Mouse (Mus musculus) neural tube, embryonic 13.5 days (tissue): ENCODE measurements around the gene Raly. TPM values are rescaled to one million over a fixed set of nuclear protein-coding genes. Genes with fewer than 3 reads are reported as not detected.

Source experiments
- ATAC-seq: fragments of 200-750 bp; cut with Nextera tagmentation; 2 replicates; pipeline ENCODE4 v1.8.0; 2017; ENCODE audit warnings: low read depth, mild to moderate bottlenecking, moderate TSS enrichment, moderate library complexity
- H3K27ac ChIP-seq: fragments of 300-500 bp; sonication (generic); replicated peaks from 2 replicates; pipeline ENCODE4 v1.5.1; 2015; ENCODE audit warnings: moderate library complexity, mild to moderate bottlenecking, inconsistent platforms
- H3K27me3 ChIP-seq: fragments of 300-500 bp; sonication (generic); 2 replicates; pipeline ENCODE4 v1.6.1; 2015; ENCODE audit warnings: mild to moderate bottlenecking, inconsistent platforms
- H3K36me3 ChIP-seq: fragments of 300-500 bp; sonication (generic); 2 replicates; pipeline ENCODE4 v1.6.1; 2015; ENCODE audit warnings: mild to moderate bottlenecking, inconsistent platforms
- H3K4me1 ChIP-seq: fragments of 300-500 bp; sonication (generic); replicated peaks from 2 replicates; pipeline ENCODE4 v1.6.1; 2015; ENCODE audit warnings: inconsistent platforms
- H3K4me2 ChIP-seq: fragments of 300-500 bp; sonication (generic); 2 replicates; pipeline ENCODE4 v1.6.1; 2015; ENCODE audit warnings: inconsistent platforms, mild to moderate bottlenecking, moderate library complexity
- H3K4me3 ChIP-seq: fragments of 300-500 bp; sonication (generic); 2 replicates; pipeline ENCODE4 v1.5.1; 2015; ENCODE audit warnings: mild to moderate bottlenecking, inconsistent platforms
- H3K9ac ChIP-seq: fragments of 300-500 bp; sonication (generic); 2 replicates; pipeline ENCODE4 v1.6.1; 2015; ENCODE audit warnings: moderate library complexity, mild to moderate bottlenecking, inconsistent platforms
- H3K9me3 ChIP-seq: fragments of 300-500 bp; sonication (generic); 2 replicates; pipeline ENCODE4 v1.6.1; 2016; ENCODE audit warnings: inconsistent platforms
- WGBS: fragments of 180-500 bp; shearing (Covaris S2); methylation state at CpG from one replicate; pipeline ENCODE4 v1.1.7; 2015; 5-methylcytosine and 5-hydroxymethylcytosine counted together
- polyA plus RNA-seq: library from polyadenylated mRNA; unstranded; fragments of >200 nt; fragmentation: Nextera tagmentation; extraction: Ambion mirVana; gene quantifications from 2 replicates; pipeline ENCODE4 v1.2.1, GENCODE M21; 2015

Raly gene
- polyA plus RNA-seq, 1 experiment from 2014 or later, result 27.0 TPM

GRCm38 (mm10) chr2:154786776-154787175 is 4.1 kb upstream of the Raly start:
- Histone ChIP-seq H3K4me3 (no peak overlapping the region), H3K4me2 (no peak overlapping the region), H3K9ac (no peak overlapping the region), H3K4me1 (peaks cover 29% of the 10 kb centered on the region), H3K27ac (no peak overlapping the region), H3K36me3 (no peaks in the 10 kb centered on the region), H3K9me3 (no peaks in the 10 kb centered on the region), H3K27me3 (no peaks in the 10 kb centered on the region)
- ATAC-seq, result no peak
- 80% methylated on average over 11 of the region's 11 CpGs for WGBS

DNA sequence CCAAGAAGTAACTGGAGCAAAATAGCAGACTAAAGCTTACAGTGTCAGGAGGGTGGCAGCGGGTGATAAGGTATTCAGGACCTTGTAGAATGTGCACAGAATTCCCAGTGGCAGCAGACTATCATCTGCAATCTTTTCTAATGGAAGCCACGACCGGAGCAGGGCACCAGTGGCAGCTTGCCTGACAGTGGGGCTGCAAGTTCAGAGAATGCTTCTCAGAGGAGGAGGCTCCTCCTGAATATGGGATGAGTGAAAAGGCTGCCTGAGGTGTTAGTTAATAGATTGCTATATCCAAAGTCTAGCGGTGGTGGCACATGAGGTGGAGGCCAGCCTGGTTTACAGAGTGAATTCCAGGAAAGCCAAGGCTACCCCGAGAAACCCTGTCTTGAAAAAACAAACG is 1.5 kb upstream of the Raly start:
- H3K36me3 ChIP-seq, result no peaks in the 10 kb centered on the region
- WGBS, result 74% methylated on average over 6 of the region's 6 CpGs
- peaks cover 40% of the 10 kb centered on the region for H3K4me1 ChIP-seq
- H3K27me3 ChIP-seq, result no peaks in the 10 kb centered on the region
- ATAC-seq, result no peak
- no peak overlapping the region for H3K4me2 ChIP-seq
- H3K9ac ChIP-seq, result no peak overlapping the region
- no peak overlapping the region for H3K4me3 ChIP-seq
- H3K9me3 ChIP-seq, result no peaks in the 10 kb centered on the region
- H3K27ac ChIP-seq, result no peak overlapping the region

- H3K4me2 ChIP-seq, result peak overlapping the region; percentile 98
- WGBS, result 5% methylated on average over 14 of the region's 14 CpGs
- no peaks in the 10 kb centered on the region for H3K27me3 ChIP-seq
- peak overlapping the region; percentile 47 for H3K9ac ChIP-seq
- peak overlapping the region; percentile 98 for H3K4me3 ChIP-seq
- H3K36me3 ChIP-seq, result no peaks in the 10 kb centered on the region
- ATAC-seq, result no peak
- peak overlapping the region; percentile 99 for H3K27ac ChIP-seq
- H3K4me1 ChIP-seq, result peaks cover 44% of the 10 kb centered on the region
- H3K9me3 ChIP-seq, result no peaks in the 10 kb centered on the region
Measured at GRCm38 (mm10) chr2:154789977-154790655, 780 bp upstream of the Raly start.

DNA sequence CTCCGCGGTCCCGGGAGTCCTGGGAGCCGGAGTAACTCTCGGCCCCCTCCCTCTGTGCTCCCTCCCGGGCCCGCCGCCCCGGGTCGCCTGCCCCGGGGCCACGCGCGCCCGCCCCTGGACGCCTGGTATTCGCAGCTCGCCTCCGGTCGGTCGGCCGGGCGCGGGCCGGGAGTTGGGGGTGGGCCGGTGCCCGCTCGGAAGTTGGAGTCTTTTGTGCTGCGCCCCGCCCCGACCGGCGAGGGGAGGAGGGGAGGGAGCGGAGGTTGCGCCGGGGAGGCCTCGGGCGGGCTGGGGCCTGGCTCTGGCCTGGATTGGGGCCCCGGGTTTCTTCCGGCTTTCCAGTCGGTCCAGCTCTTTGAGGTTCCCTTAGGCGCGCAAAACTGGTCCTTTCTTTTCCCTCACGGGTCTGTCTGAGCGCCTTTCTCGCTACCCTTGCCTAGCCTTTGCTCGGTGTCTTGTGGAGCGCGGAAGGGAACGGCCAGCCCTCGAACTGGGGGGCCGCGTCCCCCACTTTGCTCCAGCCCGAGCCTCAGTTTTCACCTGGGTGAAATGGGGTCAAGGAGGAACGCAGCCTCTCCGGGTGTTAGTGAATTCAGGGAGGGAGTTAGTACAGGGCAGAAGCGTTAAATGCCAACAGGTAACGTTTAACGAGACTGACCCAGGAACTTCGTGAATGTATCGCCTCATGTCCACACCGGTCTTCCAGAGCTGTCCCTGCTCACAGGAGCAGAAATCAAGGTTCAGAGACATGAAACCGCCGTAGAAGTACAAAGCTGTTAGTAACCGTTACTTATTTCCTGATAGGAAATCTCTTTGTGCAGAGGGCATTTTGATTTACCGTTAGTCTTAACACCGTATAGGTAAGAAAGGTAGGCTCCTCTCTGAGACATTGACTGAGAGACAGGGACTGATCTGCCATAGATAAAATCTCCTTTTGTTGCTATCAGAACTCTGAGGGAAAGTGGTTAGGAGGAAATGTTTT is 1.1 kb downstream of the Raly start:
- no peaks in the 10 kb centered on the region for H3K27me3 ChIP-seq
- H3K36me3 ChIP-seq, result no peaks in the 10 kb centered on the region
- peak overlapping the region; percentile 94 for H3K9ac ChIP-seq
- peak overlapping the region; percentile 99 for H3K27ac ChIP-seq
- peak overlapping the region; percentile 98 for H3K4me3 ChIP-seq
- H3K4me1 ChIP-seq, result peaks cover 38% of the 10 kb centered on the region
- no peaks in the 10 kb centered on the region for H3K9me3 ChIP-seq
- peak; percentile 34 for ATAC-seq
- H3K4me2 ChIP-seq, result peak overlapping the region; percentile 98
- WGBS, result 2% methylated on average over 64 of the region's 67 CpGs

- no peaks in the 10 kb centered on the region for H3K9me3 ChIP-seq
- no peaks in the 10 kb centered on the region for H3K27me3 ChIP-seq
- no peak overlapping the region for H3K4me2 ChIP-seq
- H3K36me3 ChIP-seq, result no peaks in the 10 kb centered on the region
- no peak overlapping the region for H3K9ac ChIP-seq
- no peak overlapping the region for H3K4me3 ChIP-seq
- no peak for ATAC-seq
- WGBS, result 78% methylated on average over 1 of the region's 1 CpGs
- H3K27ac ChIP-seq, result no peak overlapping the region
- peaks cover 9% of the 10 kb centered on the region for H3K4me1 ChIP-seq
Measured at GRCm38 (mm10) chr2:154803372-154803771, 12.5 kb downstream of the Raly start.

DNA sequence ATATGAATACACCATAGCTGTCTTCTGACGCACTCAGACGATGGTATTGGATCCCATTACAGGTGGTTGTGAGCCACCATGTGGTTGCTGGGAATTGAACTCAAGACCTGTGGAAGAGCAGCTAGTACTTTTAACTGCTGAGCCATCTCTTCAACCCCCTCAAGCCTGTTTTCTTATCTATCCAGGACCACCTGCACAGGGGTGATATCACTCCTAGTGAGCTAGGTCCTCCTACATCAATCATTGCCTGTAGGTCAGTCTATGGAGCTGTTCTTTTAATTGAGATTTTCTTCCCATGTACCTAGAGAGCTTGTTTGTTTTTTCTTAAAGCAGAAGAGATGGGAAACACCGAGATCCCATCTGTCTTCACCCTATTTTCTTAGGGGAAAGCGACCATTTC is 12.9 kb downstream of the Raly start:
- no peak overlapping the region for H3K9ac ChIP-seq
- no peak overlapping the region for H3K4me3 ChIP-seq
- peak overlapping the region; percentile 18; the same call in 1 of the 2 replicates for H3K27ac ChIP-seq
- WGBS, result 65% methylated on average over 4 of the region's 4 CpGs
- no peak for ATAC-seq
- no peak overlapping the region for H3K4me2 ChIP-seq
- H3K4me1 ChIP-seq, result peaks cover 13% of the 10 kb centered on the region
- no peaks in the 10 kb centered on the region for H3K27me3 ChIP-seq
- H3K36me3 ChIP-seq, result no peaks in the 10 kb centered on the region
- H3K9me3 ChIP-seq, result no peaks in the 10 kb centered on the region

DNA sequence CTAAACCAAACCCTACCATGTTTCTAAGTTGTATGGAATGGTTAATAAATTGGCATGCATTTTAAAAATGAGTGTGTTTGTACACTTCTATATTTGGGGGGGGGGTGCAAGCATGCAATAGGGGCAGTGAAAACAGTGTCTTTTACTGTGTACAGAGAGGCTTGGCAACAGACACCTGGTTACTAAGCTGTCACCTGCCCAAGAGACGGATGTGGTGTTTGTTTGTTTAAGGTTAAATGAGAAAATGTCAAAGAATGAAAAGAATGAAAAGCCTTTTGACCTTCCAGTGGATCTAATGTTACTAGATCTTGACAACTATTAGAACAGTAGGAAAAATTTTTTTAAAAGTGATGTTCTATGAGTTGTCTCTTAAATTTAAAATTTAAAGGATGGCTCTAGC is 16.8 kb downstream of the Raly start:
- no peaks in the 10 kb centered on the region for H3K9me3 ChIP-seq
- no peak overlapping the region for H3K4me2 ChIP-seq
- no peaks in the 10 kb centered on the region for H3K27me3 ChIP-seq
- ATAC-seq, result no peak
- 84% methylated on average over 1 of the region's 1 CpGs for WGBS
- no peak overlapping the region for H3K9ac ChIP-seq
- no peaks in the 10 kb centered on the region for H3K36me3 ChIP-seq
- H3K4me1 ChIP-seq, result peaks cover 23% of the 10 kb centered on the region
- H3K4me3 ChIP-seq, result no peak overlapping the region
- H3K27ac ChIP-seq, result no peak overlapping the region

- Histone ChIP-seq H3K9ac (no peak overlapping the region), H3K36me3 (no peaks in the 10 kb centered on the region), H3K27ac (no peak overlapping the region), H3K4me1 (peaks cover 18% of the 10 kb centered on the region; the same call in 1 of the 2 replicates), H3K9me3 (no peaks in the 10 kb centered on the region), H3K27me3 (no peaks in the 10 kb centered on the region), H3K4me3 (no peak overlapping the region), H3K4me2 (no peak overlapping the region)
- ATAC-seq, result no peak
- WGBS, result 92% methylated on average over 1 of the region's 1 CpGs
Measured at GRCm38 (mm10) chr2:154809107-154809762, 18.3 kb downstream of the Raly start.

DNA sequence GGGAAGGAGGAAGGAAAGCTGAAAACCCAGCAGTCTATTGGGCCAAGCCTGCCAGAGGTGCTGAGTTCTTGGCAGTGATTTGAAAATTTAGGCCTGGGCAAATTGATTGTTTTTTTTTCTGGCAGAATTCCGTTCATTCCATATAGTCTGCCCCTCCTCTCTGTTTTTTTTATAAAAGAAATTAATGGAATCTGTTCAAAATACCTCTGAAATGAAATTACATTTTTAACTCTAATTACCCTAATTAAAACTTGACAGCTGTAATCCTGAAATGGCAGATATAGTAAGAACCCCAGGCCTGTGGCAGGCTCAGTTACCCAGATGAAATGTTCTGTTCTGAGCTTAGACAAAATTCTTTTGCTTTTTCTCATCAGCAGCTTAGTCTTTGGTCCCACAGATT is 19.9 kb downstream of the Raly start:
- H3K36me3 ChIP-seq, result no peaks in the 10 kb centered on the region
- no peak overlapping the region for H3K9ac ChIP-seq
- H3K4me2 ChIP-seq, result no peak overlapping the region
- no peak for ATAC-seq
- H3K4me3 ChIP-seq, result no peak overlapping the region
- H3K9me3 ChIP-seq, result no peaks in the 10 kb centered on the region
- no peak overlapping the region for H3K27ac ChIP-seq
- H3K27me3 ChIP-seq, result no peaks in the 10 kb centered on the region
- H3K4me1 ChIP-seq, result 0 out of 2 replicates have a peak, but pooled peaks cover 15% of the 10 kb centered on the region
- WGBS, result 79% methylated on average over 1 of the region's 1 CpGs

DNA sequence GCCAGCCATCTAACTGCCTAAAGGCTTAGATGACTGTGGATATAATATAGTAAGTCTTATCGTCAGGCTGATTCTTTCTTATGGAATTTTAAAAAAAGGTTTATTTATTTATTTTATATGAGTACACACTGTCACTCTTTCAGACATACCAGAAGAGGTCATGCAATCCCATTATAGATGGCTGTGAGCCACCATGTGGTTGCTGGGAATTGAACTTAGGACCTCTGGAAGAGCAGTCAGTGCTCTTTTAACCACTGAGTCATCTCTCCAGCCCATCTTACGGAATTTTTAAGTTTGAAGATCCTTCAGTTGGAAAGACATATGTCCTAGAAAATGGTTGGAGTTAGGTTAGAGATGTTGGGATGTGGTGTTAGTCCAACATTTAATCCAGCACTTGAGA is 22.5 kb downstream of the Raly start:
- no peak overlapping the region for H3K4me2 ChIP-seq
- no peaks in the 10 kb centered on the region for H3K36me3 ChIP-seq
- no peaks in the 10 kb centered on the region for H3K9me3 ChIP-seq
- peaks cover 33% of the 10 kb centered on the region for H3K4me1 ChIP-seq
- no peak overlapping the region for H3K27ac ChIP-seq
- no peak overlapping the region for H3K9ac ChIP-seq
- WGBS, result 87% methylated on average over 2 of the region's 2 CpGs
- no peak for ATAC-seq
- no peak overlapping the region for H3K4me3 ChIP-seq
- H3K27me3 ChIP-seq, result no peaks in the 10 kb centered on the region

GRCm38 (mm10) chr2:154817089-154817488 is 26.2 kb downstream of the Raly start:
- Histone ChIP-seq H3K36me3 (no peaks in the 10 kb centered on the region), H3K9ac (no peak overlapping the region), H3K27me3 (no peaks in the 10 kb centered on the region), H3K4me2 (peak overlapping the region; percentile 28; the same call in 1 of the 2 replicates), H3K4me1 (peaks cover 18% of the 10 kb centered on the region), H3K9me3 (no peaks in the 10 kb centered on the region), H3K4me3 (no peak overlapping the region), H3K27ac (peak overlapping the region; percentile 70)
- WGBS, result 39% methylated on average over 3 of the region's 3 CpGs
- ATAC-seq, result peak; percentile 43

DNA sequence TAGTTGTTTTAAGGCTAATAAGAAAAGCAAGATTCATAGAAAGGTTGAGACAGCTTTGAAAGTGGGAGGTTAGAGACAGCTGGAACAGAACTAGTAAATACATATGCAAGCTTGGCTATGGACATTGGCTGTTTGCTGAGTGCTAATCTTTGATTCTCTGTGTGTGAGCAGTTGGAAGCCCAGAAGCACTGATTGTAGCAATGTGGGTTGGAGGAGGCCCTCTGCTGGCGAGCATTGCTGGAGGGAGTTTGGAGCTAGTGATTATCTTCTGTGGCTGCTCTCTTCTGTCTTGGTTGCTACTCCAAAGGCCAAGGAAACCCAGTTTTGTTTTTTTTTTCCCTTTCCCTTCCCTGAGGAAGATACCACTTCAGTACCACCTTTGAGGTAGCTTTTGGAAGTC is 26.9 kb downstream of the Raly start:
- H3K4me2 ChIP-seq, result no peak overlapping the region
- no peak overlapping the region for H3K4me3 ChIP-seq
- WGBS, result 43% methylated on average over 1 of the region's 1 CpGs
- no peak for ATAC-seq
- no peaks in the 10 kb centered on the region for H3K9me3 ChIP-seq
- no peak overlapping the region for H3K9ac ChIP-seq
- no peaks in the 10 kb centered on the region for H3K36me3 ChIP-seq
- H3K27me3 ChIP-seq, result no peaks in the 10 kb centered on the region
- peak overlapping the region; percentile 70; the same call in 1 of the 2 replicates for H3K27ac ChIP-seq
- peaks cover 18% of the 10 kb centered on the region for H3K4me1 ChIP-seq
